Mouse (Mus musculus): ENCODE measurements around the gene Glb1l2.

GRCm38 (mm10) chr9:26733206-26733891 lies 72.9 kb downstream of the Glb1l2 start, which contains the start of gene B3gat1:
- no peak for TF ChIP-seq CTCF (IDR thresholded peaks at IDR 0.05; ENCODE audit: borderline replicate concordance, extremely low read depth, insufficient read depth, insufficient read length)
- TF ChIP-seq POLR2A (IDR thresholded peaks at IDR 0.05; ENCODE audit: borderline replicate concordance, extremely low read depth, insufficient read depth, insufficient read length, poor library complexity, severe bottlenecking), result peak; percentile 53; the same call in 1 of the 2 replicates
